Mouse (Mus musculus) liver, embryonic 14.5 days (tissue): ENCODE measurements around the gene S100pbp.

Source experiments
- CTCF ChIP-seq: IDR thresholded peaks from 2 replicates; pipeline ENCODE4 v1.5.1; 2016; ENCODE audit warnings: antibody characterized with exemption, low read depth, control low read depth
- EP300 ChIP-seq: IDR thresholded peaks from 2 replicates; pipeline ENCODE4 v1.6.1; 2016; ENCODE audit warnings: antibody characterized with exemption, low read depth

GRCm38 (mm10) chr4:129197514-129197913, 8.0 kb upstream of the S100pbp start:
- TF ChIP-seq CTCF = no peak
- no peak for TF ChIP-seq EP300
